Mouse (Mus musculus): ENCODE results near the gene Gprasp2. TPM values are rescaled to one million over a fixed set of nuclear protein-coding genes. Genes with fewer than 3 reads are reported as not detected.
"Not testable (repeated sequence)": the region's sequence is repeated elsewhere in the genome, so short reads cannot be mapped to it uniquely, and the experiment has no call there.

The Gprasp2 gene
- total RNA-seq (2021) = 1 to 10 TPM in 1 of 2 experiments, under 1 TPM in 1; 0.79 to 3.6 TPM
- long read RNA-seq, experiment 1 = 0 reads
- long read RNA-seq, experiment 2 = 0 reads

GRCm38 (mm10) chrX:135838521-135839360 lies at the start of gene Gprasp2:
Gene Gprasp2 (plus strand): TSS chrX:135839034.
- H3K27ac ChIP-seq; intact Hi-C loops (cut with DNase I): not testable (repeated sequence)
- H3K4me3 ChIP-seq = peak within 1 kb of the TSS; percentile 59
- peak; percentile 16 for DNase-seq

DNA sequence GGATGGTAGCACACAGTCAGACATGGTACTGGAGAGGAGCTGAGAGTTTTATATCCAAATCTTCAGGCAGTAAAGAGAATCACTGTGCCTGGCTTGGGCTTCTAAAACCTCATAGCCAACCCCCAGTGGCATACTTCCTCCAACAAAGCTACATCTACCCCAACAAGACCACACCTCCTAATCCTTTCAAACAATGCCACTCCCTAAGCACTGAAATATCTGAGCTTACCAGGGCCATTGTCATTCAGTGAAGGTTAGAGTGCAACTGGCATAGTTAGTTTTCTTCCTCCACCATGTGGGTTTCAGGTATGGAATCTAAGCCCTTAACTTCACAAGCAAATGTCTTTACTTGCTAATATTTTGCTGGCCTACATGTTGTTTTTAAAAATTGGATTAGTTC lies 47.3 kb upstream of the Gprasp2 start:
- H3K27ac ChIP-seq = no peak overlapping the region
- no peak overlapping the region for H3K4me3 ChIP-seq
- no peak for TF ChIP-seq CTCF (IDR thresholded peaks at IDR 0.05)
- no peak for DNase-seq
- intact Hi-C loops (cut with DNase I) = loop anchor here (5.0 kb wide), 1 partner anchor 39 kb away; no protein-coding TSS in a partner anchor

DNA sequence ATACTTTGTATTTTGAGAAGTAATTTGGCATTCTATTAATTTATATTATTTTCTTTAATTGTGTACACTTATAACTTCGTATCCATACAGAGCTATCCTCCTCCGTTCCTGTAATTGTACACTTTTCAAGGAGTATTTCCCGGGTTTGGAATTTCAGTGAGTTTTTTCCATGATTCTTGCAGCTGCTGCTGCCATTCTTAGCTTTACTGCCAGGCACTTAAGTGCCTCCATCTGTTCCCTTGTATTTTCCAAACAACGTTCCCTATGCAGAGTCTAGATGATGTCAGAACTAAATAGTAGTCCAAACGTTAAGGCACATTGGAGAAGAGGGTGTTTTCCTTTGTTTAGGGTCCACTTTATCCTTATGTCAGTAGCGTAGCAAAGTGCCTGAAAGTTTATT lies 46.5 kb upstream of the Gprasp2 start:
- no peak for TF ChIP-seq CTCF (IDR thresholded peaks at IDR 0.05)
- Histone ChIP-seq H3K4me3 (no peak overlapping the region), H3K27ac (no peak overlapping the region)
- intact Hi-C loops (cut with DNase I) = loop anchor here (5.0 kb wide), 1 partner anchor 40 kb away; no protein-coding TSS in a partner anchor
- DNase-seq = no peak

DNA sequence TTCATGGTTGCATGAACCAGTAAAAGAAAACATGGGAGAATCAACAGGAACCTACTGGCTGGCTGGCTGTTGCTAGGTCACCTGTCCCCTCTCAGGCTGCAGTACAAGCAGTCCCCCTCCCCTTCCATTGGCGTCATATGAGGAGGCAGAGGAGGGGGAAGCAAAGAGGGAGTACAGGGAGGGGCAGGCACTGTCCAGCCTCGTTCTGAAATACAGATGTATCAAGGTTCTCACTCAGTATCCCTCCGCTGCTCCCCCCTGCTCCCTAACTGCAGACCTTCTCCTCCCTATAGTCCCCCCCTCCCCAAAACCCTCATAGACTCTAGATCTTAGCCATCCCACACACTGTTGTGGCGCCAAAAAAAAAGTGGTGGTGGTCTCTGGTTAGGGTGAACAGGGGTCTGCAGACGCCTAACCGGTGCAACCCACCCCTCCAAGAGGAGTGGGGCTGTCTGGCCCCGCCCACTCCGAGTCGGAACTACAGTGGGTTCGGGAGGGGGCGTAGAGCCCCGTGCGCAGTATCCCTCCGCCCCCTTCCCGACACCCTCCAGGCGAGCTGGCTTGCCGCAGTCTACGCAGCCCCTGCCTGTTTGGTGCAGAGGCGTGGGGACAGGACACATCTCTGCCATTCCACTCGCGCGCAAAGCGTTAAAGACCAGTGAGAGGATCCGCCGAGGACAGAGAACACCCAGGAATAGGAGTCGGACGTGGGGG lies 43.1 kb upstream of the Gprasp2 start:
- H3K27ac ChIP-seq; intact Hi-C loops (cut with DNase I); DNase-seq: not testable (repeated sequence)
- H3K4me3 ChIP-seq = peak overlapping the region; percentile 72

DNA sequence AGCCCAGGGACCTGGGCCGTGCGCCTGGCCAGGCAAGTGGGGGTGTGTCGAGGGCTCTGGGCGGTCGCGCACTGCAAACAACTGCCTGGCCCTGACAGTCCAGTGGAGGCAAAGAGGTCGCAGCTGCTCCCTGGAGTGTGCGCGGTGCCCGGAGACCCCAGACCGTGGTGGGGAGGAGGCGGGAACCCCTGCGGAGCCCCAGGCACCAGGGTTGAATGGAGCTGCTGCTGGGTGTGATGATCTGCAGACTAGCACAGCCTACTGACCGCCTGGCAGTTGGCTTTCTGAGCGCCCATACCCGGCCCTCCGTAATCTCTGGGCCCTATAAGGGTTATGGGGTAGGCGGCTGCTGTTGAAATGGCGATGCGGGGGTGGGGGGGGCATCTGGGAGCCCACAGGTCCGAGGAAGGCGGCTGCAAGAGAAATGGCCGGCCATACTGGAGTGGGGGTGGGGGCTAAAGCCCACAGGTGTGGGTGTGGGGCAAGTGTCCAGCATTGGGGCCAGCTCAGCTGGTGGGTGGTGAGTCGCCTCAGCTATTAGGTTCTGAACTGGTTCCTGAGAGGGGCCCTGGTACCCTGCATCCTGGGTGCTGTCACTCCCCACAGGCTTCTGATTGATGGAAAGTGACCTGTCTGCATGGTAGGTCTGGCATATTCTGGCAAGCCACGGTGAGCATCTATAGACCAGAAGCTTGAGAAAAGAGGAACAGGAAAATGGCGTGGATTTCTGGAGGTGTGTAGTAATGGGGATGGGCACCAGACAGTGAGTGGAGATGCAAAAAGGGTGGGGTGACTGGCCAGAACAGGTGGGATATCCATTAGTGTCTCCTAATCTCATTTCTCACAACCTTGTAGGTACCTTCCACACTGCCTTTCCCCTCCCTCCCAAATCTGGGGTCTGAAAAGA lies 42.3 kb upstream of the Gprasp2 start:
- DNase-seq; intact Hi-C loops (cut with DNase I): not testable (repeated sequence)
- Histone ChIP-seq H3K27ac (peak overlapping the region; percentile 24; the same call in 1 of the 2 replicates), H3K4me3 (peak overlapping the region; percentile 72)

- intact Hi-C loops (cut with DNase I) = not testable (repeated sequence)
- peak; percentile 62 for TF ChIP-seq CTCF (IDR thresholded peaks at IDR 0.05)
- Histone ChIP-seq H3K4me3 (peak within 1 kb of the TSS; percentile 72), H3K27ac (peak within 1 kb of the TSS; percentile 24; the same call in 1 of the 2 replicates)
- peak; percentile 38 for DNase-seq
Observed at GRCm38 (mm10) chrX:135797212-135797644, 41.6 kb upstream of the Gprasp2 start, which contains the start of gene Bhlhb9. Gene Bhlhb9 (plus strand): TSS chrX:135797594.

GRCm38 (mm10) chrX:135804149-135804548 lies 34.7 kb upstream of the Gprasp2 start:
- Histone ChIP-seq H3K27ac (no peak overlapping the region), H3K4me3 (no peak overlapping the region)
- intact Hi-C loops (cut with DNase I) = no loop called here
- no peak for TF ChIP-seq CTCF (IDR thresholded peaks at IDR 0.05)
- DNase-seq = no peak

DNA sequence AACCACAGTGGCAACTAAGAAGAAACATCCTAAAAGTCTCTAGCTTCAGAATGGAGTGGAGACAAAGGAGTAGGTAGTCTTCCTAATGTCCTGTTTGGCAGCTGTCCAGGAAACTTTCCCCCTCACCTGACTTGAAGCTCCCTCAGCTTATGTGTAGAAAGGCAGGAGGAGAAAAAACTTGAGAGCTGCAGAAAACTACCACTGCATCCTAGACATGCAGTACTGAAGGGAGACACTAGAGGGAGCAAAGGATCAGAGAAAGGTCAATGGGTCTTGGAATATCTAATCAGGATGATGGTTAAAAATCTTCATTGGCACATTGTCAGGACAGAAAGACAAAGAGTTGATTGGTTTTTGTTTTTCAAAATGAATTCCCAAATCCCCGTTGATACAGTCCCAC lies 33.1 kb upstream of the Gprasp2 start:
- intact Hi-C loops (cut with DNase I) = loop anchor here (2.0 kb wide), 1 partner anchor 157 kb away; no protein-coding TSS in a partner anchor
- no peak for DNase-seq
- peak; percentile 80 for TF ChIP-seq CTCF (IDR thresholded peaks at IDR 0.05)
- H3K27ac ChIP-seq = no peak overlapping the region
- no peak overlapping the region for H3K4me3 ChIP-seq

GRCm38 (mm10) chrX:135835896-135836295 lies 2.9 kb upstream of the Gprasp2 start:
- intact Hi-C loops (cut with DNase I); H3K27ac ChIP-seq; H3K4me3 ChIP-seq; DNase-seq: not testable (repeated sequence)

GRCm38 (mm10) chrX:135837896-135838295 lies 938 bp upstream of the Gprasp2 start:
- intact Hi-C loops (cut with DNase I) = no loop called here
- DNase-seq = no peak
- no peak for TF ChIP-seq CTCF (IDR thresholded peaks at IDR 0.05)
- H3K4me3 ChIP-seq = no peak overlapping the region
- no peak overlapping the region for H3K27ac ChIP-seq

GRCm38 (mm10) chrX:135839397-135840391 lies 860 bp downstream of the Gprasp2 start:
- H3K27ac ChIP-seq; intact Hi-C loops (cut with DNase I): not testable (repeated sequence)
- DNase-seq = peak; percentile 15
- H3K4me3 ChIP-seq = peak overlapping the region; percentile 59
- peak; percentile 47 for TF ChIP-seq CTCF (IDR thresholded peaks at IDR 0.05)

DNA sequence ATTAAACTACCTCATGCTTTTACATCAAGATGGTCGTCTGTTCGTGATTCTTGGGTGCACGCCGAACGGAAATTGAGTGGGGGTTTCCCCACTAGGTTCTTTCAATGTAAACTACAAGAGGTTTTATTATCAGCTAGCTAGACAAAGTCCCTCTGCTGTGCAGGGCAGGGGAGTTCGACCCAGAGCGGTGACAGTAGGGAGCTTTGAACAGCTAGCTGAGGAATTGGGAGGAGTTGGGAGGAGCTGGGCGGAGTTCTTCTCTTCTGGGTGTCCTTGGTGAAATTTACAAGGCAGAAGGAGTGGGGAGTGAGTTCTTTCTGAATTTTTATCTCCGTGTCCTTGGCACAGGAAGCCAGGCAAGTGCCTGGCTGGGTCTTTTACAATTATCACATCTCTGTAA lies 28.0 kb downstream of the Gprasp2 start:
- H3K27ac ChIP-seq; DNase-seq; H3K4me3 ChIP-seq; intact Hi-C loops (cut with DNase I): not testable (repeated sequence)

Measured in gastrocnemius, adult 2 months (tissue).